Comparison of ENCODE assay signal across 11 mouse cellular contexts in the genomic region with DNA sequence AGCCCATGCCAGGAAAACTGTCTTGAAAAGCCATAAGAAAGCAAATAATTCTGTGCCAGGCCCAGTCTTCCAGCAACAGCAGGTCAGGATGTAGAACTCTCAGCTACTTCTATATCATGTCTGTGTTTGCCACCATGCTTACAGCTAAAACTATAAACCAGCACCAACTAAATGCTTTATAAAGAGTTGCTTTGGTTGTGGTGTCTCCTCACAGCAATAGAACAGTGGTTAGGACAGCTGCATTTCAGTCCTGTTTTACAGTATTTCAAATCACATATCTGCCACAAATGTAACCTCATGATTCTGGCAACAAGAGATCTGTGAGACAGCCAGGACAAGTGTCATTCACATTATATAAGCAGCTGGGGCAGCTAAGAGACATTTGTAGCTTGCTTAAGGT. TPM values are rescaled to one million over a fixed set of nuclear protein-coding genes. Genes with fewer than 3 reads are reported as not detected.
A peak's percentile ranks its signal among the peaks of the same experiment; 100 is the strongest.
DNase-seq lines count a peak whose midpoint lies in the region; ATAC-seq and TF ChIP-seq lines count a peak whose summit lies in the region.
"Had no signal": no experiment of that assay in that cellular context is flagged by ENCODE, and none has a peak within 500 bp of the region (broad histone marks: within the 10 kb centered on the region; RNA-seq: fewer than 3 reads in every experiment).

No protein-coding gene starts in this region.

- TF ChIP-seq CTCF in liver, postnatal 0 days (IDR thresholded peaks at IDR 0.05; ENCODE audit: low read depth): no peak
- TF ChIP-seq CTCF in MEL (IDR thresholded peaks at IDR 0.05 in 2 of 3, conservative IDR thresholded peaks at IDR 0.05 in 1 of 3; ENCODE audit: control insufficient read depth in 1 of 3, insufficient read depth in 1 of 3, low read depth in 2 of 3, low read length in 3 of 3, poor library complexity in 1 of 3, severe bottlenecking in 1 of 3): no peak

- H3K4me1 ChIP-seq in forebrain, embryonic 12.5 days: peaks cover 31% of the 10 kb centered on the region
- H3K4me1 ChIP-seq in forebrain, embryonic 14.5 days (ENCODE audit: control insufficient read depth, insufficient read depth, low read length): peaks cover 11% of the 10 kb centered on the region
- H3K4me1 ChIP-seq in liver, embryonic 11.5 days (replicated peaks; ENCODE audit: control insufficient read depth, insufficient read depth, low read length): 0 out of 2 replicates have a peak, but pooled peaks cover 2% of the 10 kb centered on the region
- H3K4me1 ChIP-seq in liver, postnatal 0 days (ENCODE audit: insufficient read depth): peaks cover 11% of the 10 kb centered on the region; the same call in 1 of the 2 replicates
- 0 out of 4 replicates have a peak, but pooled peaks cover 0 to 2% of the 10 kb centered on the region in 2 experiments for H3K4me1 ChIP-seq in MEL (ENCODE audit: control insufficient read depth in 1 of 2, insufficient read depth in 2 of 2, low read length in 2 of 2)
- peaks cover 27% of the 10 kb centered on the region; the same call in 1 of the 2 replicates for H3K4me1 ChIP-seq in liver, embryonic 15.5 days (replicated peaks)

- H3K9ac ChIP-seq in forebrain, embryonic 12.5 days: no peak overlapping the region
- no peak overlapping the region for H3K9ac ChIP-seq in forebrain, embryonic 14.5 days (ENCODE audit: low read length)
- H3K9ac ChIP-seq in liver, embryonic 11.5 days (ENCODE audit: low read depth, low read length): no peak overlapping the region
- no peak overlapping the region for H3K9ac ChIP-seq in liver, postnatal 0 days (replicated peaks)
- H3K9ac ChIP-seq in MEL (ENCODE audit: control insufficient read depth, low read depth, low read length, poor library complexity, severe bottlenecking): no peak overlapping the region
- no peak overlapping the region for H3K9ac ChIP-seq in liver, embryonic 15.5 days

- peak overlapping the region; percentile 75; the same call in 1 of the 2 replicates for H3K27ac ChIP-seq in forebrain, embryonic 12.5 days
- no peak overlapping the region for H3K27ac ChIP-seq in forebrain, embryonic 14.5 days (ENCODE audit: low read depth, low read length)
- H3K27ac ChIP-seq in liver, embryonic 11.5 days (ENCODE audit: low read depth, low read length): peak overlapping the region; percentile 19; the same call in 1 of the 2 replicates
- H3K27ac ChIP-seq in liver, postnatal 0 days (ENCODE audit: low read depth): no peak overlapping the region
- peak overlapping the region; percentile 39 for H3K27ac ChIP-seq in MEL (ENCODE audit: control insufficient read depth, low read depth, low read length)
- peak overlapping the region; percentile 35; the same call in 1 of the 2 replicates for H3K27ac ChIP-seq in liver, embryonic 15.5 days (replicated peaks)

- ATAC-seq in forebrain, embryonic 12.5 days (ENCODE audit: low FRiP score): no peak
- ATAC-seq in forebrain, embryonic 14.5 days: no peak
- ATAC-seq in liver, embryonic 11.5 days (replicated peaks; ENCODE audit: low FRiP score): no peak
- ATAC-seq in liver, postnatal 0 days: no peak
- ATAC-seq in liver, embryonic 15.5 days (ENCODE audit: insufficient read depth): no peak

- no peak for TF ChIP-seq POLR2A in MEL (IDR thresholded peaks at IDR 0.05; ENCODE audit: control insufficient read depth in 1 of 2, insufficient read depth in 1 of 2, low read depth in 1 of 2, low read length in 2 of 2, poor library complexity in 1 of 2)

- H3K36me3 ChIP-seq in forebrain, embryonic 12.5 days (replicated peaks): peaks cover 78% of the 10 kb centered on the region
- peaks cover 72% of the 10 kb centered on the region for H3K36me3 ChIP-seq in forebrain, embryonic 14.5 days (ENCODE audit: control insufficient read depth, insufficient read depth, low read length)
- H3K36me3 ChIP-seq in liver, embryonic 11.5 days (ENCODE audit: control insufficient read depth, insufficient read depth, low read length): peaks cover 28% of the 10 kb centered on the region
- H3K36me3 ChIP-seq in liver, postnatal 0 days (replicated peaks; ENCODE audit: insufficient read depth, low read length): peaks cover 55% of the 10 kb centered on the region
- H3K36me3 ChIP-seq in MEL (ENCODE audit: control insufficient read depth in 1 of 2, insufficient read depth in 2 of 2, low read length in 2 of 2): peaks cover 2 to 24% of the 10 kb centered on the region in 2 experiments
- H3K36me3 ChIP-seq in liver, embryonic 15.5 days (replicated peaks): peaks cover 71% of the 10 kb centered on the region

- no peak overlapping the region for H3K4me3 ChIP-seq in forebrain, embryonic 12.5 days (replicated peaks)
- H3K4me3 ChIP-seq in forebrain, embryonic 14.5 days (ENCODE audit: low read depth, low read length): no peak overlapping the region
- no peak overlapping the region for H3K4me3 ChIP-seq in liver, embryonic 11.5 days (ENCODE audit: low read depth, low read length)
- no peak overlapping the region for H3K4me3 ChIP-seq in liver, postnatal 0 days (ENCODE audit: low read depth, low read length)
- no peak overlapping the region for H3K4me3 ChIP-seq in MEL (ENCODE audit: control insufficient read depth in 1 of 2, insufficient read depth in 1 of 2, low read depth in 2 of 2, low read length in 2 of 2)
- no peak overlapping the region for H3K4me3 ChIP-seq in liver, embryonic 15.5 days (replicated peaks)

- TF ChIP-seq EP300 in liver, postnatal 0 days (IDR thresholded peaks at IDR 0.05; ENCODE audit: low read depth): no peak
- no peak for TF ChIP-seq EP300 in MEL (IDR thresholded peaks at IDR 0.05; ENCODE audit: low read depth in 1 of 2, low read length in 2 of 2)

- no peak for DNase-seq in forebrain, embryonic 14.5 days (ENCODE audit: low spot score)
- DNase-seq in liver, embryonic 11.5 days (ENCODE audit: low spot score): peak; percentile 39
- DNase-seq in liver, postnatal 0 days: no peak
- DNase-seq in MEL (ENCODE audit: low read depth, low spot score) (peak; percentile 84), MN1 (ENCODE audit: low spot score) (no peak)
- no peak for DNase-seq in layer of hippocampus, adult 8-10 months (ENCODE audit: low spot score in 2 of 2)
- DNase-seq: cerebellum, postnatal 36 days; gastrocnemius, postnatal 10 days; kidney, adult 18-20 months had no signal

- H3K79me2 ChIP-seq in MEL (ENCODE audit: control insufficient read depth, insufficient read depth, low read length, poor library complexity): peaks cover 19% of the 10 kb centered on the region

- H3K27me3 ChIP-seq in forebrain, embryonic 12.5 days: no peaks in the 10 kb centered on the region
- H3K27me3 ChIP-seq in forebrain, embryonic 14.5 days (replicated peaks; ENCODE audit: control insufficient read depth, insufficient read depth, low read length): no peaks in the 10 kb centered on the region
- no peaks in the 10 kb centered on the region for H3K27me3 ChIP-seq in liver, embryonic 11.5 days (replicated peaks; ENCODE audit: control insufficient read depth, insufficient read depth, low read length)
- H3K27me3 ChIP-seq in liver, postnatal 0 days (ENCODE audit: insufficient read depth, low read length): no peaks in the 10 kb centered on the region
- H3K27me3 ChIP-seq in MEL (ENCODE audit: control insufficient read depth in 1 of 2, insufficient read depth in 2 of 2, low read length in 2 of 2): no peaks in the 10 kb centered on the region
- no peaks in the 10 kb centered on the region for H3K27me3 ChIP-seq in liver, embryonic 15.5 days

- H3K9me3 ChIP-seq in forebrain, embryonic 12.5 days: no peaks in the 10 kb centered on the region
- no peaks in the 10 kb centered on the region for H3K9me3 ChIP-seq in forebrain, embryonic 14.5 days (replicated peaks; ENCODE audit: control insufficient read depth, low read length)
- H3K9me3 ChIP-seq in liver, embryonic 11.5 days (ENCODE audit: control insufficient read depth, low read length): no peaks in the 10 kb centered on the region
- H3K9me3 ChIP-seq in liver, postnatal 0 days (ENCODE audit: low read length): no peaks in the 10 kb centered on the region
- H3K9me3 ChIP-seq in MEL (replicated peaks; ENCODE audit: insufficient read depth, low read length): no peaks in the 10 kb centered on the region
- H3K9me3 ChIP-seq in liver, embryonic 15.5 days (replicated peaks): no peaks in the 10 kb centered on the region

- no peak for TF ChIP-seq RAD21 in MEL (IDR thresholded peaks at IDR 0.05; ENCODE audit: low read depth, low read length)

- H3K4me2 ChIP-seq in forebrain, embryonic 12.5 days: no peak overlapping the region
- H3K4me2 ChIP-seq in forebrain, embryonic 14.5 days (ENCODE audit: low read length): no peak overlapping the region
- H3K4me2 ChIP-seq in liver, embryonic 11.5 days: no peak overlapping the region
- no peak overlapping the region for H3K4me2 ChIP-seq in liver, postnatal 0 days (ENCODE audit: low read depth, low read length)
- no peak overlapping the region for H3K4me2 ChIP-seq in liver, embryonic 15.5 days

RNA-seq across cellular contexts. Expression of a gene that starts 6.2 kb away (rescaled TPM):
- polyA plus RNA-seq in forebrain, embryonic 12.5 days (2016; fragmentation: Nextera tagmentation; extraction: Ambion mirVana): 9.9 TPM in 2 replicates
- 10.5 and 17.8 TPM in 2 replicates for polyA plus RNA-seq in forebrain, embryonic 14.5 days (2014; fragmentation: Nextera tagmentation; extraction: Ambion mirVana)
- polyA plus RNA-seq in liver, embryonic 11.5 days (2014; fragmentation: Nextera tagmentation; extraction: Ambion mirVana): 3.4 and 4.8 TPM in 2 replicates
- polyA plus RNA-seq in liver, postnatal 0 days (2015; fragmentation: Nextera tagmentation; extraction: Ambion mirVana): 2.0 and 2.3 TPM in 2 replicates
- 5.2 and 5.7 TPM in 2 replicates for total RNA-seq in MEL (2012; rRNA removed)
- polyA plus RNA-seq in MEL (2012; ENCODE audit: insufficient read depth in 1 of 2, insufficient read length in 2 of 2, low read depth in 1 of 2, low replicate concordance in 2 of 2, missing spikeins in 1 of 2): 1 to 10 TPM in 1 of 2 experiments, not detected in 1; 4.2 TPM
- polyA plus RNA-seq in liver, embryonic 15.5 days (2015; fragmentation: Nextera tagmentation; extraction: Ambion mirVana): 1.3 and 2.0 TPM in 2 replicates
- 10 to 100 TPM; 23.1 to 26.9 (median 23.6) TPM for total RNA-seq in layer of hippocampus, adult 8-10 months (2022)

RNA-seq across cellular contexts. Expression of a gene that starts 29.6 kb away (rescaled TPM):
- polyA plus RNA-seq in forebrain, embryonic 12.5 days (2016; fragmentation: Nextera tagmentation; extraction: Ambion mirVana): 49.0 and 49.3 TPM in 2 replicates
- 38.4 and 41.3 TPM in 2 replicates for polyA plus RNA-seq in forebrain, embryonic 14.5 days (2014; fragmentation: Nextera tagmentation; extraction: Ambion mirVana)
- 68.3 and 84.3 TPM in 2 replicates for polyA plus RNA-seq in liver, embryonic 11.5 days (2014; fragmentation: Nextera tagmentation; extraction: Ambion mirVana)
- polyA plus RNA-seq in liver, postnatal 0 days (2015; fragmentation: Nextera tagmentation; extraction: Ambion mirVana): 13.8 and 16.2 TPM in 2 replicates
- total RNA-seq in MEL (2012; rRNA removed): 53.1 and 66.2 TPM in 2 replicates
- 10 to 100 TPM in 1 of 2 experiments, not detected in 1; 83.6 TPM for polyA plus RNA-seq in MEL (2012; ENCODE audit: insufficient read depth in 1 of 2, insufficient read length in 2 of 2, low read depth in 1 of 2, low replicate concordance in 2 of 2, missing spikeins in 1 of 2)
- polyA plus RNA-seq in liver, embryonic 15.5 days (2015; fragmentation: Nextera tagmentation; extraction: Ambion mirVana): 29.9 and 30.5 TPM in 2 replicates
- total RNA-seq in layer of hippocampus, adult 8-10 months (2022): 10 to 100 TPM; 21.1 to 29.2 (median 28.1) TPM

RNA-seq across cellular contexts. Expression of a gene that starts 29.7 kb away (rescaled TPM):
- polyA plus RNA-seq in forebrain, embryonic 12.5 days (2016; fragmentation: Nextera tagmentation; extraction: Ambion mirVana): 38.3 and 39.7 TPM in 2 replicates
- 22.7 and 27.5 TPM in 2 replicates for polyA plus RNA-seq in forebrain, embryonic 14.5 days (2014; fragmentation: Nextera tagmentation; extraction: Ambion mirVana)
- 34.7 and 39.0 TPM in 2 replicates for polyA plus RNA-seq in liver, embryonic 11.5 days (2014; fragmentation: Nextera tagmentation; extraction: Ambion mirVana)
- polyA plus RNA-seq in liver, postnatal 0 days (2015; fragmentation: Nextera tagmentation; extraction: Ambion mirVana): 19.5 and 20.2 TPM in 2 replicates
- total RNA-seq in MEL (2012; rRNA removed): 6.2 and 6.3 TPM in 2 replicates
- 10 to 100 TPM in 1 of 2 experiments, not detected in 1; 16.9 TPM for polyA plus RNA-seq in MEL (2012; ENCODE audit: insufficient read depth in 1 of 2, insufficient read length in 2 of 2, low read depth in 1 of 2, low replicate concordance in 2 of 2, missing spikeins in 1 of 2)
- 38.0 and 39.3 TPM in 2 replicates for polyA plus RNA-seq in liver, embryonic 15.5 days (2015; fragmentation: Nextera tagmentation; extraction: Ambion mirVana)
- total RNA-seq in layer of hippocampus, adult 8-10 months (2022): 1 to 10 TPM; 1.3 to 2.6 (median 1.6) TPM

Comparison
In these comparisons a context has a peak if more than half of its experiments do, and no peak if none do; other contexts are left out.
1. H3K27ac ChIP-seq: peak in forebrain, embryonic 12.5 days (single experiment), liver, embryonic 11.5 days (single experiment), MEL (single experiment) and liver, embryonic 15.5 days (single experiment); none in forebrain, embryonic 14.5 days (single experiment) and liver, postnatal 0 days (single experiment).
2. DNase-seq: peak in liver, embryonic 11.5 days (single experiment) and MEL (single experiment); none in forebrain, embryonic 14.5 days (single experiment), liver, postnatal 0 days (single experiment), layer of hippocampus, adult 8-10 months (0 of 2) and MN1 (single experiment).